Mouse (Mus musculus) naive thymus-derived CD4-positive, alpha-beta T cell, adult 2 months (primary cell): Measurements from ENCODE around the gene Esrrg.

ENCODE experiments used
- DNase-seq: peaks from one replicate; pipeline ENCODE4 v3.0.0-alpha.2; 2011; ENCODE audit warnings: low read depth

Gene Esrrg

DNA sequence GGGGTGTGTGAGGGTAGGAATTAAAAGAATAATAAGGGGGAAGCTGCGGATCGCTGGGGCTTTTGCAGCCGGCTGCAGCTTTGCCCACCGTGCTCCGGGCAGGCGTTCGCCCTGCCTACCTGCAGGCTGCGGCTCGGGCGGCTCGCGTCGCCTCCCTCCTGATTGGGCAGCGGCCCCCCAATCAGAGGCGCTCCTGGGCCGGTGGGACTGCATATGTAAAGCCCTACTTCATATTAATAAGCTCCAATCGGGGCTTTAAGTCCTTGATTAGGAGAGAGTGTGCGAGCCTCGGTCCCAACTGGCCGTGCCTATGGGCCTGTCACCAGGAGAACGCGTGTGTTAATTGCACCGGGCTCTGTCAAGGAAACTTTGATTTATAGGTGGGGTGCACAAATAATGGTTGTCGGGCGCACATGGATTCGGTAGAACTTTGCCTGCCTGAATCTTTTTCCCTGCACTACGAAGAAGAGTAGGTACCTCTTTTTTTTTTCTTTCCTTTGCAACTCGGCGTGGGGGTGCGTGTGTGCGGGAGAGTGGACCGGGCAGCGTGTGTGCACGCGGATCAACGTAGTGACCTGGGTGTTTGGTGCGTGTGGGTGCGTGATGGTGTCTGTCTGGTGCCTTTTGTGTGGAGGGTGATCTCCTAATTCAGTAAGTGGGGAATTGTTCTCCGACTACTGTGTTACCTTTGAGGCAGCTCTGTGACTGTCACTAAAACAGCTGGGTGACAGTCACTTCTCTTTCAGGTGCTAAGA, 389.2 kb downstream of the Esrrg start:
- DNase-seq = no peak

DNA sequence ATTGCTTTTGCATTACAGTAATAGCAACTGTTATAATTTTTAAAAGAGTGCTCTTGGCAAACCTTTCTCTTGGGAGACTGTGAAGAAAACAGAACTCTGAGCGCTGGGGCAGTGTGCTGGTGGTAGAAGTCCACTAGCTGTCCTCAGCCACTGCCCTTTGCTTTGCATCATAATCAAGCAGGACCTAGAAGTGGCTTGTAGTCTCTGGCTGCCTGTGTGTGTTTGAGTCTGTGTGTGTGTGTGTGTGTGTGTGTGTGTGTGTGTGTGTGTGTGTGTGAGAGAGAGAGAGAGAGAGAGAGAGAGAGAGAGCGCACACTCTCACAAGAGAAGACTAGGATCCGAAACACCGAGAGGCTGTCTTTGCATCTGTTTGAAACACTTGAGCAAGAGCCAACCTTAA, 390.5 kb downstream of the Esrrg start:
- DNase-seq = no peak

DNA sequence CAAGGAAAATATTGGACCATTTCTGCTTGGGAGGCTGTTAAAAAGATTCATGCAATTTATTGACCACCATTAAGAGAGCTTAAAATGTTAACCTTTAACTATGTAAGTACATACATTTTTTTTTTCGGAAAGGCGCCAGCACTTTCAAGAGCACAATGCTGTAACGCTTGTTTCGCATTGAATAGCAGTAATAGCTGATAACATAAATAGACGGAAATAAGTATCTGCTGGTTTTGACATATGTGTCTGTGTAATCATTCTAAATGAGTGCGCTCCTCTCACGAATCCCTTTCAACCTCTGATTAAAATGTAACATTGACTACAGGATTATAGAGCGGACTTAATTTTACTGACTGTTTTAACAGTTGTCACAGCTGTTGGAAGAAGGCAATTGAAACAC, 391.6 kb downstream of the Esrrg start:
- DNase-seq = no peak

DNA sequence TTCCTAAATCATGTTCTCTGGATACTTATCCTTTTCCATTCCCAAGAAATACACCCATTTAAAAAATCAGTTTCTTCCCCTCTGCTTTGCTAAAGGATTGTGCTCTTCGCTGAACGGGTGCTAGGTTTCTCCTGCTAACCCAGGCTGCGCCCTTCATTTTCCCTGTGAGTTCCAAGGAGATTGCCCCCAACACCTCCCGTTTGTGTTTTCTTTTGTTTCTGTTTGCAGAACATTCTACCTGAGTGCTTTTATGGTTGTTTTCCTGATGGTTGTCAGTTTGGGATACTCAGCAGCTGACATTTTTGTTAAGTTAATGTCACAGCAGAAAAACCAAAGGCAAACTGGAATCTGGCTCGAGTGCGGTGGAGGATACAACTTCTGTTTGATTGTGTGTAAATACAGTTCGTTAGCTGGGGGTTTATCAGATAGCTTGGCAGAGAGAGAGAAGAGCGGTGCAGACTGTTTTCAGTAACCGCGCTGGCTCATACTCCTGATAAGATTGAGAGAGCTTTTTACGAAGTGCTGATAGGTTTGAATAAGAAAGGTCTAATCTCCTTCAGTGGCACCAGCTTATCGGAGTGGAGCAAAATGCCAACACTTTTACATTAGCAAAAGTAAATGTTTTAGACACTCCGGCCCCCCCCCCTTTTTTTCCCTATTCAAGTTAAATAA, 398.4 kb downstream of the Esrrg start:
- no peak for DNase-seq

DNA sequence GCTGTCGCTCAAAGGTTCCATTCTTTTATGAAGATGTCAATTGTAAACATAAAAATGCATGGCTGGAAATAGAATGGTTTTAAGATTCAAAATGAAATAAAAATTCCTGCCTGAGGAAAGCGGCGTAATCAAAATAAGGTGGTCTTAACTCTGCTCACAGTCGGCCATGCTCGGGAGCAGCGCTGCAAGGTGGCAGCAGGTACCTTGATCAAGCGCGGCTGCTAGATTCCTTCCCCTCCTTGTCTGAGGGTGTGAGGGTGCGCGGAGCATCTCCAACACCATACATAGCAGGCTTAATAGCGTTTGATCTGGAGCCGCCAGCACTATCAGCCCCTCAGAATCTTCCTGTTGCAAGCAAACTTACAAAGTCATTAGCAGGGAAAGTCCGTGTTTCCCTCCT, 399.9 kb downstream of the Esrrg start:
- no peak for DNase-seq

DNA sequence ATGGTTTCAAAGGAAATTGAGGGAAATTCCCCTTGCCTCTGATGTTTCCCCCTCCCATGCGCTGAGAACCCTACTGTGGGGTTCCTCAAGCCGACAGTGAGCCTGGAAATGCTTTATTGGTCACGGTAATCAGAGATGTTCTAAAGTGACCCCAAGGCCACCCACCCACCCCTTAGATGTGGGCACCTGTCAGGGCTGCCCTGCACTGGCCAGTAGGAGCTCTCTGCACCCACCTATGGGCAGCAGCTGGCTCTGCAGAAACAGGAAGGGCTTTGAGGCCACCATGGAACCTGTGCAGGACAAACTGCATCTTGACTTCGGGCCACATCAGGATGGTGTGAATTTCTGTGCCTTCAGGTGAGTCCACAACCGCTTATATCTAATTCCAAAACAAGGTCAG, 401.3 kb downstream of the Esrrg start:
- DNase-seq = no peak

DNA sequence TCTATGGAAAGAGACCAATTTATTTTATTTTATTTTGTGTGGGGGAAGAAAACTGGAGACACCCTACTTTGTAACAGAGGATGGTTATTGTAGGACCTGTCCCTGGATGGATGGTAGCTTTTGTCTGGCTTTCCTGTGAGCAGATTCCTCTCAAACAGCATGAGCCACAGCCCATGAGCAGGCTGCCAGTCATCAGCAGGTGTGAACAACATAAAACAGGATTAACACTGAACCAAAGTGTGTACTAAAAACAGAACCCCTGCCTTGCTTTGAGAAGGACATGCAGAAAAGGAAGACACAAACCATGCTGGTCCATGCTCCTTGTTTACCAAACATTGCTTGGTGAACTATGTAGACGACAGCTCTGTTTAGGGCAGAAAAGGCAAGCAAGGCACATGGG, 402.3 kb downstream of the Esrrg start:
- DNase-seq = no peak

DNA sequence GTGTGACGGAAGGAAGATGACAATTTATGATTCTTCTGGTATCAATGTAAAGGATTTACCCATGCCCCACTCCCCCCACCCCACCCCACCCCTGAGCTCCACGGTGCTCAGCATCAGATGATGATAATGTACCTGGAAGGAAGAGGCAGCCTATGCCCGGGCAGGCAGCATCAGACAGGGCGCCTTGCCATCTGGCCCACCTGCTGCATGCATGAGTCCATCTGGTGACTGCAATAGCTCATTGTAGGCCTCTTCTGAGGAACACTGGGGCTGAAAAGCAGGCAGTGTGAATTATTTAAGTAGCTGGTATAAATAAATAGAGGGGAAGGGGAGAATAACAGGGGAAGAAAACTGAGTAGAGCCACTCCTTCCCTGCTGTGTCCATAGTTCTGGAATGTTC, 405.8 kb downstream of the Esrrg start:
- DNase-seq = no peak

DNA sequence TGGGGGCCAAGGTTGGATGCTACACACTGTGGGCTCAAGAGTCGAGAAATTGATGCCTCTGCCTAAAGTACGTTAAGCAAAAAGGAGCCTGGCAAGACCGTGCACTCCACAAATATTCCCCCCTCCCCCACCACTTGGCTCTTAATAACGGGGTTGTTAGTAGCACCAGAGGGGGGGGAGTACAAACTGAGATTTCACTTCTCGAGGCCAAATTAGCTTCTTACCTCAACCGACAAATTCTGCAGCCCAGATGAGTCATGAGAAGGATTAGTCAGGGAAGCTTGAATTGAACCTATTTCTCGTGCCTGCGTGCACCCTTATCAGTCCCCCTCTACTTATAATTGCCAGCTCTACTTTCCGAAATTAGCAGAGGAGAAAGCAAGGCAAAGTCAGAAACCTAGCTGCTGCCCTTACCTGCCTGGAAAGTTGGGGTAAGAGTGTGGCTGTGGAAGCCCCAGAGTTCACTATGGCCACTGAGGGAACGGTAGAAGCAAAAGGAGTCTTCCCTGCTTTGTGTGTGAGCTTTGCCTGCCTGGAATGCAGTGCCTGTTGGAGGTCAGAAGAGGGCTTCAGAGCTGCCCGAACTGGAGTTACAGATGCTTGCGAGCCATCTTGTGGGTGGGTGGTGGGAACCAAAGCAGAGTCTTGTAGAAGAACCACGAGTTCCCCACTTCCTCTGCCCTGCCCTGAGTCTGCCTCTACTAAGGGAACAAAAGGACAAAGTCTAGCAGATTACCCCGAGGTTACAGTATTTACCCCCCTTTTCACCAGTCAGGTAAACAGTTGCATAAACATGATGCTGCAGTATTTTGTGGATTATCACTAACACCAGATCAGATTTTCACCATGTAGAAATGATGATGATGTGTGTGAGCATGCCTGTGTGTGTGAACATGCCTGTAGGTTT, 409.6 kb downstream of the Esrrg start:
- no peak for DNase-seq

DNA sequence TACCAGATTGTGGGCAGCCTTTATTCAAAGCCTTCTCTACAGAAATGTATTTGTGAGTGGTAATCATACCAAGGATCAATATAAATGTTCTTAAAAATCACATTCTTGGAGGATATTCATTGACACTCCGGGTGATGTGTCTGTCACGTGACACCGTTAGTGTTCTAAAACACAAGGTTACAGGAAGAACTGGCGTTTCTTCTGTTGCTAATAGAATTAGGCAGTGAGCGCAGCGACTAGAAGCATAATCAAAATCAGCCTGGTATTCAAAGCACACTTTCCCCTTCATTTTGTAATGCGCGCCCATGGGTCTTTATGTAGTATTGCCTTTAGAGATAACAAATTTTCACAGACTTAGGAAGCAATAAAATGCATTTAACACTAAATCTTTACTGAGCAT, 420.6 kb downstream of the Esrrg start:
- no peak for DNase-seq

DNA sequence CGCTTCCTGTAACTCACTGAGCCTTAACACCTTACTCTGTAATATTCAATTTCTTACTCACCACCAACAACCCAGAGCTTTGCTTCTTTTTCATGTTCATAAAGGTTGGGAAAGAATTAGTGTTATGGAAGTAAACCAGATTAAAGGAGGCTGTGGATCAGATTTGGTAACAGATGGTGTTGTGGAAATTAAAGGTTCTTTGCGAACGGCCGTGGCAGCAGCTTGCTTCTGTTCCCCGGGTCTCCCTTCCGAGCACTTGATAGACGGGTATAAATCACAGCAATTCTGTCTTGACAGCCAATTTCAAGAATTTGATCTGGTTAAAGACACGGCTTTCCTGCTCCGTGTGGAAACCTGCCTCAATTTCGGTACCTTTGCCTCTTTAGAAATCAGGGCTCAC, 421.5 kb downstream of the Esrrg start:
- no peak for DNase-seq

DNA sequence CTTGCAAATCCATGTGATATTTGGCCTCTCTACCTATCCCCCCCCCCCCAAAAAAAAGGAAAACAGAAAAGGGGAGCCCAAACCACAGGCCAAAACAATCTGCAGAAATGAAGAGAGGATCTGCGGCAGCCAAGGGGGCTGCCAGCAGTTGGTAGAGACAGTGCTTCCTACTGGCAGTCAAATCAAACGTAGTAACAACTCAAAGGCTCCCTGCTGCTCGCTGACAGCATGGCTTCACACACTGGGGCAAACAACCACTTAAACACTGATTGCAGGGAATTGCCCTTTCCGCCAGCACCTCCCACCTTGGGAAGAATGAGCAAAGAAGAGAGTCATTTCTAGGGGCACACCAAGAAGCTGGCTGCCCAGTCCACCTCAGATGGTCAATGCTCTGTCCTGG, 422.7 kb downstream of the Esrrg start:
- no peak for DNase-seq

DNA sequence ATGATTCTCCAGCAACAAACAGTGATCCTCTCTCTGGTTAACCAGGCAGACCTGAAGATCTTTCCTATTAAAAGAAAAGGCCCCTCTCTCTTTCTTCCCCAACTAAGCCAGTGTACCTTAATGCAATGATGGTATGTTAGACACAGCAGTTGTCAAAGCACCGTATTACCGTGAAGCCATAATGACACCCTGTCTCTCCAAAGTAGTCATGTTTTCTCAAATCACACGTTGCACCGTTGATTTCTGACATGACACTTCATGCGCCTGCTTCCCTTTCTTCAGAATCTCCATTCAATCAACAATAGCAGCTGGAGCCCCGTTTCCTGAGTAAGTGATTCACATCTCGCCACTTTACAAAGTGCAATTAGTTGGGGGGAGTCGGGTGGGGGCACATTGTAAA, 427.4 kb downstream of the Esrrg start:
- DNase-seq = no peak

DNA sequence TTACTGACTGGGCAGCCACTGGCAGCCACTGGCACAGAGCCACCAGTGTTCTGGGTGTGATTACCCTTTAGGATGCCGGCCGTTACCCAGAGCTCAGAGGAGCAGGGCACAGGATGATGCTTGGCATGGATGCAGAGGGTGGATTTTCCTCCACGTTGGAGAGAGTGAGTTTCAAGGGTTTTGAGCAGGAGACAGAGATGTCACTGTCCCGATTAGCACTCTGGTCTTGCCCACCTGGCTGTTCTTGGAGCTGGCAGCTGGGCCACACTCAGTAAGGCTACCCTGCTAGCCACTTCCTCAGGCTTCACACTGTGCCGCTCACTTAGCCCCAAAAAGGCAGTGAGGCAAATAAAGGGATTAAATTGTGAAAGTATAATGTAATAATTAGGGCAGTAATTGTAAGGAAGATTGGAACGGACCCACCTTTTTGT, 438.1 kb downstream of the Esrrg start:
- no peak for DNase-seq

DNA sequence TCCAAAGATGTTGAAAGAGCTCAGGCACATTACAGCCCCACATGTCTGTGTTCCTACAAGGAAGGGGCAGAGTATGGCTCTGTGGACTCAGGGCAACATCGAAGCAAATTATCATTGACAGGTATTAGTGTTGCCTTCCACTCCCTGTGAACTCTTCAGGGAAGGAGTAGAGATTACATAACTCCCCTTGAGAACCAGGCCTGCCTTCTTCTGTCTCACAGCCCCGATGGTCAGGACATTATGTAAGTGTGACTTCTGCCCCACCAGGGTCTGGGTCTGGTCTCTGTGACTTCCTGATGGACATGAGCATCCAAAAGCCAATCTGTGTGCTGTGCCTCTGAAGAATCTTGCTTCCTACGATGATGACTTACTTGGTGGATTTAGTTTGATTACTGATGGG, 438.6 kb downstream of the Esrrg start:
- DNase-seq = no peak

DNA sequence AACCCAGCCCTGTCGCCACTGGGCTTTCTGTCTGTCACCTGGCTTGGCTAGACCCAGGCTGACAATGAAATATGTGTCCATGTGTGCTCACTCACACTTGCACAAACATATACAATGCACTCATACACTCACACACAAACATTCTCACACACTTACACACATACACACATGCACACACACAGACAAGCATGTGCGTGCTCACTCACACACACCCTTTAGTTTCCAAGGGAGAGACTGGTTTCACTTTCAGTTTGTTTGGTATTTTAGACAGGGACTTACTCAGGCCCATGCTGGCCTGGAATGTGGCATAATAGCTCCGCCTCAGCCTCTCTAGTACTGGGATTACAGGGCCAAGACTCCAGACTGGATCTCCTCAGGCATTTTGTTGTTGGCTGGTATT, 447.3 kb downstream of the Esrrg start:
- DNase-seq = no peak

DNA sequence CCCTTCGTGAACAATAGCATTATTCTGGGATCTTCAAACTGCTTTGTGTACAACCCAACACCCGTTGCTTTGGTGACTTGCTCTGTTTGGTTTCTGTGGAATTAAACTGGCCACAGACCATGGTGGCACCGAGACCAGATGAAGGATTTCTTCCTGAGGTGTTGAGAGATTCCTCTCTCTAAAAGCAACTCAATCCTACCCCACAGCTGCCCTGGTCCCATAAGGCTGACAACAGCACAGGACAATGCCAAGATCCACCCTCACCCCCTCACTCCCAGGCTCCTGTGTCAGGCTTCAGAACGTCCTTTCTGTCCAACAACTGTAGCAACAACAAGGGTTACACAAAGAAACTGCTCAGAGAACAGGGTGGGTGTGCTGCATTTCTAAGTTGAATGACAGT, 449.3 kb downstream of the Esrrg start:
- DNase-seq = no peak

DNA sequence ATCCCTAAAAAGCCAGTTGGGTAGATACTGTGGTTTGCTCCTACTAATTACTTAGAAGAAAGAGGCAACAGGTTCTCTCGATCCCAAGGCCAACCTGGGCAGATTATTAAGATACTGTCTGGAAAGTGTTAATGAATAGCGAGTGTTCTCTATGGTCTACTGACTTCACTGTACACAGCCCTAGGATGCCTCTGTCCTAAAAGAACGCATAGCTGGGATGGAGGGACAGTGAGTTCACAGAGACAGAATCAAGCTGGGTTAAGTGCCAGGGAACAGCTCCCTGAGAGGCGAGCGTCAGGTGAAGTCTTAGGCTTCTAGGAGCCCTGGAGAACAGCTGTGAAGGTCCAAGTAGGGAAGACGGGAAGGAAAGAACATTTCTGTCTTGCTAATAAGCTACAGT, 450.4 kb downstream of the Esrrg start:
- no peak for DNase-seq

DNA sequence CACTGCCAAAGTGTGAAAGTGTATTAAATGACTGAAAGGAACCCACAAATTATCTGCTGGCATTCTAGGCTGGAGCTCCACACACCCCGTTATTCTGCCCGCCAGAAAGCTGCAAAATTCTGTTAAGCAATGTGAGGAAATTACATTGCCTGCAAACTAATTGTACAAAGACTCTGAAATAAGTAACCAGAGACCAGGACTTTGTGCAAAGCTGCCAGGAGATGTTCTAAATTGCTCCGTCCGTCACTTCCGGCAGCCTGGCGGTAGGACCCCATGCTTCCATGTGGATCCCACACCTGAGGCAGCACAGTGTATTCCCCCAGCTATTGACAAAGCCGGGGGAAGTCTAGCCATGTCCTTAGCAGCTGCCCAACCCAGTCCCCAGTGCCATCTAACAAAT, 451.9 kb downstream of the Esrrg start:
- DNase-seq = no peak

DNA sequence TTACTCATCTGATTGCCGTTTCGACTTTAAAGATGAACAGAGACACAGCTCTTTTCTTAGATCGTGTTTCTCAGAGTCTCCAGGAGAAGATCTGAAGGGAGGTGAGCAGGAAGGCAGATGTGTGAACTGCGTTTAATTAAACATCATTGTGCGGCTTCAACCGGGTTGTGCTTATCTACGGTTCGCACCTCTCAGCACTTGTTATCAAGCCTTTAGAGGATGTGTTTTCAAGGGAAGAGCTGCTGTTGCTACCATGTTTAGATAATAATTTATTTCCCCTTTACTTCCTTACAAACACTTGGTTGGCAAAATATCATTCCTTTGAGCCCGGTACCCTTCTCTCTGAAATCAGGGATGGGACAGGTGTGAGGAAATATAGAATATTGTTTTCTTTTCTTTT, 460.2 kb downstream of the Esrrg start:
- DNase-seq = no peak

DNA sequence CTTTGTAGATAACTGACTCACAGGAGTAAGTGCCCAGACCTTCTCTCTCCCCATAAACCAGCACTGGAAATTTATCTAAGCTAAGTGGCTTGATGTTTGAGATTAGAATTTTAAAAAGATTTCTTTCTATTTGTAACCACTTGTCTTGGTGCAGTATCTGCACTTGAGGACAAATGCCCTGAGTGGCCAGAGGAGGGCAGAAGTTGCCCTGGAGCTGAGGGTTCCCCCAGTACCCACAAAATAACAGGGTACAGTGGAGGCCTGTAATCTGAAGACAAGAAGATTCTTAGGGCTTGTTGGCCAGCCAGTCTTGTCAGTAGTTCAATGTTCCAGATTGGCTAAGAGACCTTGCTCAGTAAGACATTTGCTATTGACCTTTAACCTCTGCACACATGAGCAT, 461.3 kb downstream of the Esrrg start:
- DNase-seq = no peak

DNA sequence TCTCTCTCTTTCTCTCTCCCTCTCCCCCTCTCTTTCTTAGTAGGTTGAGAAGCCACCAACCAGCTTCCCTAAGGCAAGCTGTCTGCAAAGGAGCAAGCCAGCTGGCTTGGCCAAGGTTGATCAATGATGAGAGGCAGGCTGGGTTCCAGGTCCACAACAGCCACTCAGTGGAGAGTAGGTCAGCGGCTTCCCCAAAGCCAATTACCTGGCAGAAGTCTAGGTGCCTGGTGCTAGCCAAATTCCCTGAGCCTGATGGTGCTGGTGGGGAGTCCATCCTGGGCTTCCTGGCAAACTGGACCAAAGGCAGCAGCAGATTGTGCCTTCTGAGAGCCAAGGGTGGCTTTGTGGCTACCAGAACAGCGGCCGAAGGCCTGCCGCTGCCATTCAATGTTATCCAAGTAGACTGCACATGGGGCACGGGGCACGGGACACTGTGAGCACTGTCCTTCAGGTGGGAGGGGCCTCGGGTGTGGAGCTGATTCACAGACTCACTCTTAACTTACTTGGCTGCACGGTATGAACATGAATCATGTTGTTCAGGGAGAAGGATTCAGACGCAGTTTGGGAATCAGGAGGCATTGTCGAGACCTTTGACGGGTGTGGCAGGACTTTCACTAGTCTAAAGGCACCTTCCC, 469.1 kb downstream of the Esrrg start:
- no peak for DNase-seq
